Mouse (Mus musculus) embryo, embryonic 10.5 days (tissue): ENCODE results near the gene Map3k5.
A peak's percentile ranks its signal among the peaks of the same experiment; 100 is the strongest.

Source experiments
- DNase-seq: peaks from one replicate; pipeline ENCODE4 v3.0.0-alpha.2; 2015; ENCODE audit warnings: low spot score

Map3k5 gene

DNA sequence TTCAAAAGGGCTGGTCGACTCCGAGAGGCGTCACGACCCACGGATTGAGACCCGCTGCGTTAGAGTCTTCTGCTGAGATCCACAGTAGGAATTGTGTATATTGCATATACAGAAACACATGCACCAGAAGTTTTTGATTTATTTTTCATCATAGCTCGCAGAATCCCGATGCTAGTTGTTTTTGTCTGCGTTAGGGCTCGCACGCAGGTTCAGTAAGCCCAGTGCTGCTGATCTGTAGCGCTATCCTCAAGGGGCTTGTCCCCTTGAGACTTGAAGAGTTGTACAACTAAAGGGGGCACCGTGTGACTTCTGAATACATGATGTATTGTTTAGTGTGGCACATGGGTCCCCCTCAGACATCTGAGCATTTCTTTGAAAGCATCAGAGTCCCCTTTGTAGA lies 172.8 kb downstream of the Map3k5 start:
- no peak for DNase-seq

DNA sequence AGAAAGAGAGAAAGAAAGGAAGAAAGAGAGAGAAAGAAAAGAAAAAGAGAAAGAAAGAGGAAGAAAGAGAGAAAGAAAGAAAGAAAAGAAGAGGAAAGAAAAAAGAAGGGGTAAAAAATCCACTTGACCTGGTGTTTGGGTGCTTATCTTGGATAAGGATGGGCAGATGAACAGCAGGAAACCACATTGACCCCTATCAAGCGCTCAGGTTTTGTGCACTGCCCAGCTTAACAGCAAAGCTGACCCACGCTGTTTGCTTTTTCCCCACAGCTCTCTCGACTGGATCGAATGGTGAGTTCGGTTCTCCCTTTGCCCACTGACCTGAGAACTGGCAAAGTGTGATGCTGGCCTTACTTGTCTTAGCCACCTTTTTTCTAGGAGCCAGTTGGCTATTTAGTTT lies 177.2 kb downstream of the Map3k5 start:
- DNase-seq, result no peak

DNA sequence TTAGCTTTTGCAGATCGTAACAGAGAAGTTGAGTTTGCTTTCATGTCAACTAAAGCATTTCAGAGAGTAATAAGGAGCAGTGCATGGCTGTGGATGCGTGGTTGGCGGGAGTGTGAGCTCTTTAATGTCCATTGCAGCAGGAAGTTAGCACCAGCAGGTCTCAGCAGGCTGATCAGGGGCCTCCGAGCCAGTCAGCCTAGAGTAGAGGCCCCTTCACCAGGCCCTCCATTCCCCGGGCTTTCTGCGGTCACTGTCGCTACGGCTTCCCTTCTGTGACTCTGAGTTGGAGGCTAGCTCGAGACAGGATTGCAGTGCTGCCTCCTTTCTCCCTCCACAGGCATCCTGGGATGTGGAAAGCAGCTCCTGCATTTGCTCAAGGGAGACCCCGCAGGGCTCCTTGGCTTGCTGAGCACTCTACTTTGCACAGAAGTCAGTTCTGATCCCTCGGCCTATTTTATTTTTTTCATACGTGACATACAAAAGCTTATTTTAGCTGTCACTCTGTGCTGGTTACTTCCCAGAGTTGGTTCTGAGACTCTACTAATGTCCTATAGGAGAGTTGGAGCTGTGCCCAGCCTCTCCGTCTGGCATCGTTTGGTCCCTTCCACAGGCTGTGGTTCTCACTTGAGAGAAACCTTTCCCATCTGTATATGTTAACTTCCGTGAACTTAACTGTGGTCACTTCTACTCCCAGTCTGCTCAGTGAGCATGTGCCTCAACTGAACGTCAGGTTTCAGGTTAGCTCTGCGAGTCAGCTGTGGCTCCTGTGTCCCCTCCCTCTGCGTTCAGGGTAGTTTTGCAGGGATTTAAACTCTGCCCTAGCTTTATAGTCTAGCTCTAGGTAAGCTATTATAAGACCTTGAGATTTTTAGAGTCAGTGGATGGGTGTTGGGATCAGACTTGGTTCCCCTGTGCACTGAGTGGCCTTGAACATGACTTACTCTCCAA lies 178.0 kb downstream of the Map3k5 start:
- DNase-seq, result no peak

- no peak for DNase-seq
These were observed 185.5 kb downstream of the Map3k5 start for GRCm38 (mm10) chr10:20119504-20120425.

- no peak for DNase-seq
These were observed 187.7 kb downstream of the Map3k5 start for GRCm38 (mm10) chr10:20121981-20122380.

- peak; percentile 24 for DNase-seq
These were observed 189.1 kb downstream of the Map3k5 start for GRCm38 (mm10) chr10:20123401-20123800.

- DNase-seq, result no peak
These were observed 190.3 kb downstream of the Map3k5 start for GRCm38 (mm10) chr10:20124576-20124975.

DNA sequence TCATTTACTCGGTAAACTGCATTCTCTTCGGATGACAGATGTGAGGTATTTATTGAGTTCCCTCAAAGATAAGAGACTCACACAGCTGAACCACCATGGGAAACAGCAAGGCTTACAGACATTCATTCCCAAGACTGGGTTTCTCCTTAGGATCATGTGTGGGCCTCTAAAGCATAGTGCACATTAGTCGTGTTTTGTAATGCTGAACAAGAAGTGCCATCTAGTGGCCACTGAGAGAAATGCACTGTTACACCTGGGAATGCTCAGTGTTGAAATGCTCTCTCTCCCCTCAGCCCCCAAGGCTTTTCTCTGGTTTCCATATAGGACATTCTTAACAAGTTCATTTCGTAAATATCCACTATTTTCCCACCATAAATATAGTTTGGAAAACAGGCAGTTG lies 191.0 kb downstream of the Map3k5 start:
- peak; percentile 83 for DNase-seq

GRCm38 (mm10) chr10:20132933-20133652 lies 198.8 kb downstream of the Map3k5 start:
- DNase-seq, result no peak

GRCm38 (mm10) chr10:20135350-20136058 lies 201.2 kb downstream of the Map3k5 start:
- no peak for DNase-seq

GRCm38 (mm10) chr10:20136505-20136904 lies 202.2 kb downstream of the Map3k5 start:
- no peak for DNase-seq

DNA sequence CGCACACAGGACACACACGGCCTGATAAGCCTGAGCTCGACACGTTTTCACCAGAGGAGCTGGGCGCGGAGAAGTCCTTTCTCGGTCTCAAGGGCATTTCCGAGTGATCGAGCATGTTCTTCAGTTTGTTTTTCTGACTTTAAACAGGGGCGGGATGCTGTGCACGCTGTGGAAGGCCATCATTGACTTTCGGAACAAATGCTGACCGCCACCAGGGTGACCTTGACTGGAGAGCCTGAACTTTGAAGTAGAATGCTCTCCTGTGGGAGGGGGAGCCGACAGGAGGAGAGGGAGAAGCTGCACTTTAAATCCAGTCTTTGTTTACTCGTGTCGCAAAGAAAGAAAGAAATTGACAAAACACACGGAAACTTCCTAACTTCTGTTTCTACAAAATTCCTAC lies 207.1 kb downstream of the Map3k5 start:
- DNase-seq, result no peak

- DNase-seq, result peak; percentile 36
These were observed 214.0 kb downstream of the Map3k5 start, which contains the start of gene Map7 for GRCm38 (mm10) chr10:20148130-20148772. TSS of gene Map7 (plus strand) at chr10:20148471.

DNA sequence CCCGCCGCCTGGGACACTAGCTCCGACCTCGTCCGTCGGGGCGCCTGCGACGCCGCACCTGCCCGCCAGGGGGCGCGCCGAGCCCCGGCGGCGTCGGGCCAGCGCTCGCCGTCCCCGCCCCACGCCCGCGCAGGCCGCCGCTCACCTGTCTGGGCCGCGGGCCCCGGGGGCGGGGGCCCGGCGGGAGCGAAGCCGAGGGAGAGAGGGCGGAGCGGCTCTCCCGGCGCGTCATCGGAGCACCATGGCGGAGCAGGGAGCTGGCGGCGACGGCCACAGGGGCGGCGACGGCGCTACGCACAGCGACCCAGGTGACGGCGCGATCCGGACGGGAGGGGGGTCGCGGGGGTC lies 214.5 kb downstream of the Map3k5 start:
- DNase-seq, result peak; percentile 49

DNA sequence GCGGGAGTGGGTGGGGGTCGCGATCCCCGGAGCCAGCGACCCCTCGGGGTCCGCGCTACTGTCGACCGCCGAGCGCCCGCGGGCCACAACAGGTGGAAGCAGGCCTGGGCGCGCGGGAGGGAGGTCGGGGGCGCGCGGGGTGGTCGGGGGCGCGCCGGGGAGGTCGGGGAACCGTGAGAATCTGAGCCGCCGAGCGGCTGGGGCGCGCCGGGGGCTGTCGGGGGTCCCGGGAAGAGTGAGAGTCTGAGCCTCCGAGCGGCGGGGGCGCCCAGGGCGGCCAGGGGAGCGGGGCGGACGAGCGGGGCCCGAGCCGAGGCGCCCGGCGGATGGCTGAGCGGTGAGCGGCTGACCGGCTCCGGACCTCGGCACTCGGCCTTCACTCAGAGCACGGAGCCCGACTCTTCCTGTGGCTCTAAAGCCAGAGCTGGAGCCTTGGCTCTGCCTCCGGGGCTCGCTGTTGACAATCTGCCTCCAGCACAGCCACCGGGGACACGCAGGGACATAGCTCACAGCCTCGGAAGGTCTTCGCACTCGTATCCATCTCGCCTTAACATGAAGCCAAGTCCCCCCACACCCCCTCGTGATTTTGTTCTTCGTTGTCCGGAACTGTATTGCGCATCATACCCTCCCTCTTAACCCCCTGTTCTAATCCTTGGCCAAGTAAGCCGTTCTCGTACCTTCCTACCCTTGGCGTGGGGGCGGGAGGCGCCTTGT lies 215.0 kb downstream of the Map3k5 start:
- peak; percentile 66 for DNase-seq

- DNase-seq, result peak; percentile 62
These were observed 215.6 kb downstream of the Map3k5 start for GRCm38 (mm10) chr10:20149835-20150355.

DNA sequence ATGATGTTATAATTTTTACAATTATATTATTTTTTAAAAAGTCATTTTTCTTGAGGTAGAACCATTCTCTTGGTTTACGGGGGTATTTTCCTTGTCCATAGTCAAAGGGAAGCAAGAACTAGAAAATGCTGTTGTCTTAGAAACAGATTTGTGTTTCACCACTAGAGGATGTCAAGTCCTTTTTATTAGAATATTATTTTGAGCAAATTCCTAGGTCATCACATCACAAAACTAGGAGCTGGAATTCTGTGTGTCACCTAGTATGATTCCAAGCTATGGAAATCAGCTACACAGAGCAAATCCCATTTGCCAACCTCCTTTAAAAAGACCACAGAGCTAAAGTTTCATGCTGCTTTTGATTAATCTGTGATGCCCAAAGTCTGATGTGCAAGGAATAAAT lies 217.9 kb downstream of the Map3k5 start:
- no peak for DNase-seq

- peak; percentile 53 for DNase-seq
These were observed 219.2 kb downstream of the Map3k5 start for GRCm38 (mm10) chr10:20153507-20153906.

DNA sequence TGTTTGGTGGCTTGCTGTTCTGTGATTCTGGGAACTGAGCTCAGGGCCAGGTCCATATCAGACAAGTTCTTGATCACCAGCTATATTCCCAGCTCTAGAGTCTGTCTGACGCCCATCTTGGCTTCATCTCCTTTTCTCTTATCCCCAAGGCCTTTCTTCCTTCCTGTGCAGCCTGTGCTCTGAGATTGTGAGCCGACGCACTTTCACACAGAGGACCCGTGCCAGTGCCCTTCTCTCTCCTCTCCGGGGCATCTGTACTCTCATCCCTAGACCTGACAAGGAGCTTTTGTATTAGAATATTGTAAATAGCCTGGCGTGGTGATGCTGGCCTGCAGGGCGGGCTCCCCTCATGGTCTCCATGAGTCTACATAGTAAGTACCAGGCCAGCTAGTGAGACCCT lies 221.1 kb downstream of the Map3k5 start:
- DNase-seq, result no peak
